ENCODE assay signal across 22 mouse cellular contexts in the genomic region with DNA sequence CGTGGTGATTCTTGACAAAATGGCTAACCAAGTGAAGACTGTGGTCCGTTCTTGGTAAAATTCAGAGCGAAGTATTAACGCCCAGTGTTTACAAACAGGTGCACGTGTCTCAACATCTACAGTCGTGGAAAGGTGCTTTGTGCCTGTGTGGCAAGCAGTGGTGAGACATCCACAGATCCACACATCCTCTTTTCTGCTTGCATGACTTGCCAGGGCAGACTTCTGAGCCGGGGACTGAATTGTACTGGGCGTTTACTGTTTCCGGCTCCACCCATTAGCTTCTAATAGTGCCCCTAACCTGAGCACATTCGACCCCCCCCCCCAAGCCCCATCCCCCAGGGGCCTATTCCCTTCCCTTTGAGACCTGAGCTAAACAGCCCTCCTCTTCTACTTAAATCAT.
"Had no signal": no experiment of that assay in that cellular context is flagged by ENCODE, and none has a peak within 500 bp of the region (broad histone marks: within the 10 kb centered on the region; RNA-seq: fewer than 3 reads in every experiment).

No protein-coding gene starts in this region.

- H3K36me3 ChIP-seq: limb, embryonic 10.5 days; limb, embryonic 13.5 days; liver, embryonic 12.5 days; liver, embryonic 15.5 days; lung, embryonic 15.5 days; midbrain, embryonic 15.5 days; neural tube, embryonic 13.5 days; stomach, embryonic 15.5 days had no signal

- H3K9me3 ChIP-seq: limb, embryonic 10.5 days; limb, embryonic 13.5 days; liver, embryonic 12.5 days; liver, embryonic 15.5 days; lung, embryonic 15.5 days; midbrain, embryonic 15.5 days; neural tube, embryonic 13.5 days; stomach, embryonic 15.5 days had no signal

- DNase-seq: kidney, adult 18-20 months; kidney, adult 9 months; kidney, postnatal 25 days; layer of hippocampus, adult 9-11 months; liver; lung, adult 18-20 months; lung, postnatal 10 days; lung, postnatal 36 days; retina, postnatal 1 day; right cerebral cortex, postnatal 25 days; spleen, adult 18-20 months; thymus, postnatal 25 days had no signal

- H3K27me3 ChIP-seq: limb, embryonic 13.5 days; liver, embryonic 15.5 days; lung, embryonic 15.5 days; midbrain, embryonic 15.5 days; neural tube, embryonic 13.5 days; stomach, embryonic 15.5 days had no signal

- H3K4me3 ChIP-seq: layer of hippocampus, adult 2 months; limb, embryonic 10.5 days; limb, embryonic 13.5 days; liver, embryonic 12.5 days; liver, embryonic 15.5 days; lung, embryonic 15.5 days; midbrain, embryonic 15.5 days; myocyte; neural tube, embryonic 13.5 days; stomach, embryonic 15.5 days had no signal

- ATAC-seq: liver, embryonic 12.5 days; midbrain, embryonic 15.5 days had no signal

- H3K27ac ChIP-seq: layer of hippocampus, adult 2 months; limb, embryonic 10.5 days; limb, embryonic 13.5 days; liver, embryonic 12.5 days; liver, embryonic 15.5 days; lung, embryonic 15.5 days; midbrain, embryonic 15.5 days; neural tube, embryonic 13.5 days; stomach, embryonic 15.5 days had no signal

- H3K4me1 ChIP-seq: limb, embryonic 13.5 days; liver, embryonic 12.5 days; liver, embryonic 15.5 days; lung, embryonic 15.5 days; stomach, embryonic 15.5 days had no signal

- H3K9ac ChIP-seq: limb, embryonic 13.5 days; liver, embryonic 12.5 days; liver, embryonic 15.5 days; lung, embryonic 15.5 days; midbrain, embryonic 15.5 days; neural tube, embryonic 13.5 days; stomach, embryonic 15.5 days had no signal

- H3K4me2 ChIP-seq: limb, embryonic 13.5 days; liver, embryonic 12.5 days; liver, embryonic 15.5 days; lung, embryonic 15.5 days; midbrain, embryonic 15.5 days; neural tube, embryonic 13.5 days; stomach, embryonic 15.5 days had no signal
